Mouse (Mus musculus): ENCODE data around the gene 1700010B08Rik. TPM values are rescaled to one million over a fixed set of nuclear protein-coding genes. Genes with fewer than 3 reads are reported as not detected.

1700010B08Rik gene
- total RNA-seq, 2 experiments from 2014 or later = not detected

DNA sequence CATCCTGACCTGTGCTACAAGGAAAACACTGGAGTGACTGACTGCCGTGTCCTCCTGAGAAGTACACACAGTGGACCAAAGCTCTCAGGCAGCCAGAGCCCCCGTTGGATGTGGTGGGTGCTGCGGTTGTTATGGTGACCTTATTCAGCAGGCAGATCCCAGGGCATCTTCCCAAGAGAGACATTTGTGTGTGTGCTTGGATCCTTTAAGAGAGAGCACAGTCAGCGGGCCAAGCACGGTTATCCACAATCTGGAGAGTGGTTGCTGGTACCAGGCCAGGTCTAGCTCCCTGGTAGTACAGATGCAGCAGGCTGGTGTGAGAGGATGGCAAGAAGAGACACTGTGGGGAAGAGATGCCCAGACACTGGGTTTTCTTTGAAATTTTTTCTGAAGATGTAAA, 2.2 kb upstream of the 1700010B08Rik start:
- DNase-seq (ENCODE audit: low spot score in 2 of 2) = no peak

DNA sequence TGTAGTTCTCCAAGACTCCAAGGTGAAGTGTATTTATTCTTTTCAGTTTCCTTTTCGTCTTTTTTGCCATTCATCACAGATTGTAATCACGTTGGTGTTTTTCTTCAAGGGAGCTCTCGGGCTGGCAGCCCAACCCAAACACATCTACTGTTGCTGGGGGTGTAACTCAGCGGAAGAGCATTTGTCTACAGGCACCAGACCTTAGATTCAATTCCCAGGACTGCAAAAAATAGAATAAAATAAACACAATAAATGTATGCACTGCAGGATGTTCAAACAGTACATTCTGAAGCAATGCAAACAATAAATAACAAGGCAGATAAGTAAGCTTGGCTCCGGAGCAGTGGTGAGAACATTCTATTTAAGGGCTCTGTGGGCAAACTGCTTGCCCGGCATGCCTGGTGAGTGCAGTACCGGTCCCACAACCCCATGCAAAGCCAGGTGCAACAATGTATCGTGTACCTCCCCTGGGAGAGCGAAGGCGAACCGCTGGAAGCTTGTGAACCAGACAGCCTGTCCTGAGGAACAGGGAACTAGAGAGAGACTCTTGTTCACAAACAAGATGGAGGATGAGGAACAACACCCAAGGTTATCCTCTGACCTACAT, 3.1 kb downstream of the 1700010B08Rik start:
- no peak for DNase-seq (ENCODE audit: low spot score in 2 of 2)

DNA sequence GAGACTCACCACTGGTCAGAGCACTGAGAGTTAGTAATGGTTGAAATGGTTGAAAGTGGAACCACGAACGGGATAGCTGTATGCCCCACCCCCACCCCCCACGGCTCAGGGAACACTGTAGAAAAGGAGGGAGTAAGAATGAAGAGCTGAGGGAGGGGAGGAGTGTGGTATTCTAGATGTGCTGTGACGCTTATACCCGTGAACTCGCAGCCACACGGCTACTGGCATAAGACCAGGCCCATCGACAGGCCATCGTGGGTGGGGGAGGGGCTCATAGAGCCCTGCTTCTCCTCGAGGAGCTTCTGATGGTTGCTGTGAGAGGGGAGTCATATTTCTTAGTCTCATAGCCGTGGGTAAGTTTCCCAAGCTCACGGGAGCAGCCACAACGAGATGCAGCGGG, 5.2 kb downstream of the 1700010B08Rik start:
- DNase-seq (ENCODE audit: low spot score in 2 of 2) = no peak

DNA sequence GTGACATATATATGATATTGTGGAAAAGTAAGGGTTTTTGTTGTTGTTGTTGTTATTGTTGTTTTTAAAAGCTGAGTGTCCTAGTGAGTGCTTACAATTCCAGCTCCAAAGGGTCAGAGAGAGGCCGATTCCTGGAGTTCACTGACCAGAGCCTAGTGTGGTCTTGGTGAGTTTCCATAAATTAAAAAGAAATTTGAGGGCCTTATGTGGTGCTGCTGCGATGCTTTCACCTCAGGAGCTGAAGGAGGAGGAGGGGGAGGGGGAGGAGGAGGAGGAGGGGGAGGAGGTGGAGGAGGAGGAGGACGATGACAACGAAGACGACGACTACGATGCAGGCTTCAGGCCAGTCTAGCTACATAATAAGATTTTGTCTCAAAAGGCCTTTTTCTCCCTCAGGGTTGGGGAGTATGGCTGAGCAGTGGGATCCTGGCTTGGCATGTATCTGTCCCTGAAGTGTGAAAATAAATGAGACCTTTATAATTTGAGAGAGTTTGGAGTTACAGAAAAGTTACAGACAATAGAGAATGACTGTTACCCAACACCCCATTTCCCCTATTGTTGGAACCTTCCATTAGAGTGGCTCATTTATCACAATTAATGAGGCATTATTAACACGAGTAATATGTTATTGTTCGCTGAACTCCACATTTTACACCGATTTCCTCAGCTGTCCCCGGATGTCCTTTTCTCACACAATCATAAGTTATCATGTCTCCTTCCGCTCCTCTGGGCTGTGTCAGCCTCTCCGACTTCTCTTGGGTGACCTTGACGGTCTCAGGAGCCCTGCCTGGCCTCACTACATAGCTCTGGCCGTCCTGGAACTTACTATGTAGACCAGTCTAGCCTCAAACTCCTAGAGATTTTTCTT, 6.0 kb downstream of the 1700010B08Rik start:
- no peak for DNase-seq (ENCODE audit: low spot score in 2 of 2)

DNA sequence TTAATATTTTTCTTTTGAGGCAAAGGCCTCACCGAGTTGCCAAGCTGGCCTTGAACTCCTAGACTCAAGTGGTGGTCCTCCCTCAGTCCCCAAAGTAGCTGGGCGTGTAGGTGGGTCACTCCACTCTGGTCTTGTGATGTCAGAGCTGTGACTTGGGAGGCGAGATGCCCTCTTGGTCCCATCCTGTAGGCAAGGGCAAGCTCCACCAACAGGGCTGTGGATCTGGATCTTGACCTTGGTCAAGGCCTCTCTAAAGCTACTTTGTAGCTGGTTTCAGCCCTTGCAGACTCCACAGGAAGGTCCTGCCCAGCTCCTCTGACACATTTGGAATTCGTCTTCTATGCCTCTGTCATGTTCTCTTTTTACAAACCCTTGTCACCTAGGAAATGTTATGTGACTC, 6.6 kb downstream of the 1700010B08Rik start:
- DNase-seq (ENCODE audit: low spot score in 2 of 2) = no peak

DNA sequence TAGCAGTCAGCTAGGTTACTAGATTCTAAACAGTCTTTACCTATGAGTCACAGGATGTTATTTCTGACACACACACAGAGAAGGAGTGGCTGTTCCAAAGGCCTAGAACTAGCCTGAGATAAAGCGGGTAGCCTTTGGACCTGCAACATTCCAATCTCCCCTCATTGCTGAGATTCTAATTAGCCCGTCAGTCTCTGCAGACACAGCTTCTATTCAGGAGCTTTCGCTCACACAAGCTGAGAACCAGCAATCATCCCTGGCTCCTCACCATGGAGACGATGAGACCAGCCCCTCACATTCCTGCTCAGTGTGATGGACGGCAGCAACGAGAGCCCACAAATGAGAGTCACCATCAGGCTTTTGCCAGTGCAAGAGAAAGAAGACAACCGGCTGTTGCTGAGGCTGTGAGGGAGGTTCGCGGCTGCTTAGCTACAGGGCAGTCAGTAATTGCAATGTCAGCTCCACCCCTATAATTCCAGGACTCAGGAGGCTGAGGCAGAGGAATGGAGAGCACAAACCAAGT, 11.3 kb downstream of the 1700010B08Rik start:
- no peak for DNase-seq (ENCODE audit: low spot score in 2 of 2)

DNA sequence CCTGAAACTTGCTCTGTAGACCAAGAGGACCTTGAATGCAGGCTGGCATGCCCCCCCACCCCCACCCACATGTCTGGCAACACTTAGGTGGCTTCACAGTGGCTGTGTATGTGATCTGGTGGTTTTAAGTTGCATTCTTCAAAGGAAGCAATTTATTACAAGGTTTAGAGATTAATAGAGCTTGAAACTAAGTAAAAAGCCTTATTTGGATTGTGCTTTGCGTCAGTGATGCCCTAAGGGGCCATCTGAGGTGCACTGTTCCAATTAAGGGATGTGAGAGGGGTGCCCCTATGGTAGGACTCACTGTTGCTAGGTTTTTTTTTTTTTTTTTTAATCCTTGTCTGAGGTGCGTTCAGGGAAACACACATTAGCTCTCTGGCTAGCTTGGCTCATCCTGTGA, 15.2 kb downstream of the 1700010B08Rik start:
- no peak for DNase-seq (ENCODE audit: low spot score in 2 of 2)

DNA sequence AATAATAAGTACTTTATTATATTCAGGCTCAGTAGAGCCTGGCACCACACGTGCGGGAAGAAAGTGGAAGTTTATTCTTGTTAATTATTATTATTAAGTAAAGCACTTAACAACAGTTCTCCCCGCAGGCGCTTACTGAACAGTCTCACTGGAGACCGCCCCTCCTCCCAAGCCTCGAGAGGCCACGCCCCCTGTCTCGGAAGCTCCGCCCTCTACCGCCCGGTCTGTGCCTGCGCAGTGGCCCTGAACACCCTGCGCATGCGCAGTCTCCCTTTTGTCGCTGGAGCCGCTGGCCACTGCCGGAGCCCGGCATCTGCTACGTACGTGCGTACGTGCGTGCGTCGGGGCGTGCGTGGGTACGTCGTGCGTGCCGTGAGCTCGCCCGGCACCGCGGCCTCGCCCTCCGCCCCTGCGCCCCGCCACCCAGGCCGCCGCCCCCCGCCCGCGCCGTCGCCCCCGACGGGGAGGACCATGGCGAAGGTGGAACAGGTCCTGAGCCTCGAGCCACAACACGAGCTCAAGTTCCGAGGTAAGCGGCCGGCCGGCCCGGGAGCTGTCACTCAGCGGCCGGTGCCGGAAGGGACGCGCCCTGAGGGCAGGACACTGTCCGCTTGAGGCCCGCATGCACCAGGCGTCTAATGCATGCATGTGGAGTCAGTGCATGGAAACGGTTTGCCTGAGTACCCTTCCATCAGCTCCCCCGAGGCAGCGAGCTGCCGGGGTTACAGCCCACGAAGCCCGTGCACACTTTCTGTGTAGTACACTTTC, 18.2 kb downstream of the 1700010B08Rik start, which contains the start of gene Vapb:
Vapb (plus strand) TSS at position 290 of the 768 bp plus-strand sequence.
- DNase-seq (ENCODE audit: low spot score in 2 of 2) = peak; percentile 99 to 100

DNA sequence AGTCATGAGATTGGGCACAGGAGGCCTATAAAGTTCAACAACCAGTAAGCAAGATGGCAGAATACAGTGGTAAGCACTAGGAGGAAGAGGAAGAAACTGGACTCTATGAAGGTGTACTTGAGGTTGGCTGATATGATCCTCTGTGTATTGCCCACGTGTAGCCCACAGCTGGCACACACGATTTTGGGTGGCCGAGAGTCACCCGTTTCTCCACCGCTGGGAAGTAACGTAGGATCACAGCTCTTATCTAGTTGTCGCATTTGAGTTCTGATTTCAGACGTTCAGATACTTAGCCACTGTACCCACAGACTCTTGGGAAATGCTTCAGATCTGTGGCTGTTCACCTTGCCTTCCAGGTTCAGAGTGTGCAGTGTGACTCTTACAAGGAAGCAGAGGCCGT, 19.0 kb downstream of the 1700010B08Rik start:
- DNase-seq (ENCODE audit: low spot score in 2 of 2) = no peak

DNA sequence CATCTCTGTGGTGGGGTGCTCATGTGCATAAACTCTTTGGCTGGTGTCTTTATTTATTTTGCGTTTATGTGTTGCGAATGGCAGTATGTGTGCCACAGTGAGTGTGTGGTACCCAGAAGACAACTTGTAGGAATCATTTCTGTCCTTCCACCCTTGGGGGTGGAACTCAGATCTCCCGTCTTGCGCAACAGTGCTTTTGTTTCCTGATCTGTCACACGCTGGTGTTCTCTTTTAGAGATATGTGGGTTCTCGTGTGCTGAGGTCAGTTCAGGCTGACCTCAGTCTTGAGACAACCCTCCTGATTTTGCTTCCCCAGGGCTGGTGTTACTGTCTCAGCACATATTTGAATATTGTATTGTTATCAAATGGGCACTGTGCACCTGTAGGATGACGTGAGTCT, 19.9 kb downstream of the 1700010B08Rik start:
- DNase-seq (ENCODE audit: low spot score in 2 of 2) = no peak

DNA sequence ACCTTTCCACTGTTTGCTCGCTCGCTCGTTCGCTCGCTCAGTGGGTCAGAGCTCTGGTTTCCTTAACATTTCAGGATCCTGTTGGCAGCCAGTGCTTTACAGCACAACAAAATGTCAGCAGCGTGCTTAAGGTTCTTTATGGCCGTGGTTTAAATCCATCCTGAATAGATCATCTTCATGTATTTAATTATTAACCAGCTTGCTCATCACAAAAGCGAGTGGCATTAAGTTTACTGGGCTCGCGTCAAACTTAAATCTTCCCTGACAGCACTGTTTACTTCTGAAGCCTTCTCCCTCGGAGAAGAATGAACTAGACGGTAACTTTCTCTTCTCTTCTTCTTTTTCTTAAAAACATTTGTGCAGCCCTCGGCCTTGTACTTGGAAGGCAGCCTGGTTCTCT, 22.9 kb downstream of the 1700010B08Rik start:
- no peak for DNase-seq (ENCODE audit: low spot score in 2 of 2)

DNA sequence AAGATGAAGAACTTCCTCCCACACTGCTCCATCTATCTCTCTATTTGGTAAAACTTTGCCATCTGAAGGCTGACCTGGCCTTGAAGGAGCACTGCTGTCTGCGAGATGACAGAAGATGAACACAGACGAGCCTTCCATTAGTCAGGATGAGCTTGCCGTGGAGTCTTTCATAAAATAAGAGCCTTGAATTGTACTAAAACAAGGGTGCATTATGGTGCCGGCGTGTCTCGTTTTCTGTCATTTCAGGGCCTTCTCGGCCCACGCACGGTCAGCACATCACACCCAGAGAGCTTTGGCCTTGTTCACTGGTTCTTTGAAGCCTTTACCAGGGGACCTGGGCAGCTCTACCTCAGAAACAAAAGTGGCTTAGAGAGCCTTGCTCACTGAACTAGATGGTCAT, 23.5 kb downstream of the 1700010B08Rik start:
- no peak for DNase-seq (ENCODE audit: low spot score in 2 of 2)

DNA sequence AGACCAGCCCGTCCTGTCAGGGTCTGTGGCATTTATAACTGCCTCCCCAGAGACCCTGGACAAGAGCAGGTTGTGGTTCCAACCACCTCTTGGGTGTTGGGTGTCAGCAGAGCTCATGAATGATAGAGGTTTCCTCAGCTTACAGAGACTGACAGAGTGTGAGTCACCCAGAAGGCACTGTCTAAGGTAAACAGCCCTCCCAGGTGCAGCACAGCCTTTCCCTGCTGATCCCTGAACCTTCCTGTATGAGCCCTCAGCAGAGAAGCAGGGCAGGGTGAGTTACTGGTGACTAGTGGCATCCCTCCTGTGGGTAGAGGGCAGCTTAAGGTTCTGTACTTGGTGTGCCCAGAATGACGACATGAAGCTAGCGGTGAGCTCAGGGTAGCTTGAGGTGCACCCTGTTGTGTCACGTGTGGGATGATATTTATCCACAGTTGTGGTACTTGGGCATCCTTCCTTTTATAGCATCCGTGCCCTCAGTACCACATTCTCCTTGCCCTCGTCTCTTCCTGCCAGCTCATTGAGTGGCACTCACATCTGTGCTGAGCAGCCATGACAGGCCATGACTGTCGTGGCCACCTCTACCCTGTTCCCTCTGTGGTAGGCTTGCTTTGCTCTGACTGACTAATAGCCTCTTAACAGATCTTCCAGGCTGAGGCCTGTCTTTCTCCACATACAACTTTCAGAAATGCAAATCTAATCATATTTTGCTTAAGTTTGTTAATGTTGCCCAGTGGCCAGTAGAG, 25.0 kb downstream of the 1700010B08Rik start:
- DNase-seq (ENCODE audit: low spot score in 2 of 2) = no peak

DNA sequence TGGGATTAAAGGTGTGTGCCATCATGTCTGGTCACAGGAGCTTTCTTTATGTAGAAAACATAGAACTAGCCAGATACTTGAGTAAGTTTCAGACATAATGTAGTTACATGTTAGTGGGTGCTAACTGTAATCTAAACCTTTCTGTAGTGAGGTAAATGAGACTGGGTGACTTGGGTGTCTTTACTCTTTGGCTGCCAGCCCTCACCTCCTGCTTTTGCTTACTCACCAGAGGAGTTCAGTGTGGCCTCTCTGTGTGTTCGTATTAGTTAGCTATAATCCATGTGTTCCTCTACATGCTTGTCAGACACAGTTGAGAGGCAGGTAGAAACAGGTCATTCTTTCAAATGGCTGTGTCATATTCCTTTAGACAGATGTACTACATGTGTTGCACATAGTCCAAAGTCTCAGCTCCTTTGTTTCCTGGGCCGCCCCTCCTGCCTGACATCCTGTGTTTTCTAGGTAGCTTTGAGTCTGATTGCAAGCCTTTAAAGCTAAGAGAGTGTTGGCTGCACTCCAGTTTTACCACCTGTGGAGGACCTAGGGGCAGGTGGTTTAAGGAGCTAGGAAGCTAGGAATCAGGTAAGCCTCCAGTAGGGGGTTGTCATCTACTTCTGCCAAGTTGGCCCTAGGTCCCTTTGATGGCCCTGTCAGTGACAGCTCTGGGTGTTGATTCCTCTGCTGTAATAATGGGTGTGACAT, 29.9 kb downstream of the 1700010B08Rik start:
- DNase-seq (ENCODE audit: low spot score in 2 of 2) = no peak

DNA sequence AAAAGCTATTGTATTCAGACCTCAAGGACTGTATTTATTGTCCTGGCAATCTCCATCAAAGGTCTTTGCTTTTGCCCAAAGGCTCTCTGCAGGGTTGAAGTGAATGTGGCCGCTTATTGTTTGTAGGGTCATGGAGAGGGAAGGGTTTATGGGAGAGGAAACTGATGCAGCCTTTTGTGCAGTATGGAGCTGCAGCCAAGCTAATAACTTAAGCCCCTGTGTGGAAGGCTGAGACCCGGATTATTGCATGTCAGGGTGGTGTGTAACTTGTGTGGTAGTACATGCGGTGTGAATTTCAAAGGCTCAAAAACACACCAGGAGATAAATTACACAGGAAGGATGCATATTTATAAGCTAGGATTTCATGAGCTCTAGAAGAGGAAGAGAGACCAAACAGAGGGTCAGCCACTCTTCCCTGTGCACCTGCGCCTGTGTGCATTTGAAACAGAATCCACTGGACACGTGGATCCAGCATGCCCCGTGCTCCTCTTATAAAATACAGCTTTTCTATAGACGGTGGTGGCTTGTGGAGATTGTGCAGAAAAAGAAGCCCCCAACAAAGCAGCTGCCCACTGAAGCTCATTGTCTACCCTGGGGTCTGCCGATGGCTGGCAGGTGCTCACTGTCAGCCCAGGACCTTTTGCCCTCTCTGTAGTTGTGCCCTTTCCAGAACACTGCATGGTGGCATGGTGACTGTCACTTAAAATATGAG, 36.4 kb downstream of the 1700010B08Rik start:
- no peak for DNase-seq (ENCODE audit: low spot score in 2 of 2)

DNA sequence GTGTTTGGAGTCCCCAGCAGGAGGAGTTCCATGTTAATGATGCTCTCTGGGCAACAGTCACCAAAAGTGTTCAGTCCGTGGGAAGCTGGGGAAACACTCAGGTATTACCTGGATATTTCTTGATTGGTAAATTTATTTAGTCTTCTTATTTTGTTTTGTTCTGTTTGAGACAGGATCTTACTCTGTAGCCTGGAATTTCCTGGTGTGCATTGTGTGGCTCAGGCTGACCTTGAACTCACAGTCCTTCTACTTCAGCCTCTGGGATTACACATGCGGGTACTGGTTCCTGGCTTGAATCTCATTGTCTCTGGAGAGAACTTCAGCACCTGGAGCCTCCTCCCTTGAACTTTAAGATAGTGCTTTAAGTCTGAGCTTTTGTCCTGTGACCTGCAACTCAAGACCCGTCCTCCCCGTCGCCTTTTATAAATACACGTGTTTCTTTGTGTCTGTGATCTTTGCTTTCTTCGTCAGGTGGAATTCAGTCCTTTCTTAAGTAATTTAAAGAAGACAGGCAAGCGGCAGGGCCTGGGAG, 38.5 kb downstream of the 1700010B08Rik start:
- no peak for DNase-seq (ENCODE audit: low spot score in 2 of 2)

DNA sequence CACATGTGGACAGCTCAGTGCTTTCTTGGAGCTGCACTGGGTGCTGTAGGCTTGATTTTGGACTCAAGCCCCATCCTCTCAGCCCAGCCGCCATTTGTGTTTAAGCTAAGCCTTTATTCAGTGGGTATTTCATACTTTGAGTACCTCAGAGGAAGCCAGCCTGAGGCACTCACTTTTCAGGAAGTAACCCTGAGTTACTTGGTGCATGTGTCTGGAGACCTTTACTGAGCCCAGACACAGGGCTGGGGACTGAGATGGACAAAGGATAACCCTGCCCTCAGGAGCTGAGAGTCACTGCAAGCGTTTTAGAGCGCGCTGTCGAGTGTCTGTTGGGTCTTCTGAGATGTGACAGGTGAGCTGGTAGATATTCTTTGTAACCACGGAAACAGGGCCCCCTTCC, 41.4 kb downstream of the 1700010B08Rik start:
- no peak for DNase-seq (ENCODE audit: low spot score in 2 of 2)

DNA sequence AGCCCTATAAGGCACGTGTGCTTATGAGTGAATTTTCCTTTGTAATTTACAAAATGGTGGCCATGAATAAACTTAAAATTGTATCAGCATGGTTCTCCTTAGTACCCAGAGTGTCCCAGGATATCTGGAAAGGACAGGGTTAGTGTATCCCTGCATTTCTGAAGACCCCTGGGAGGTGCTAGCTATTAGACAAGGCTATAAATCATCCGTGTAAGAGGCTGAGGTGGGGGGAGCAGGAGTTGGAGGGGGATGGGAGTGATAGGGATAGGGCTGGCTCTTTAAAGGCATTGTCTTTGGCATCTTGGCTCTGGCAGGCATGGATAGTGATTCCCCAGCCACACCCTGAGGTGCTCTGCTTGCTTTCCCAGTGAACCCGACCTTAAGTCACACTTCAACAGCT, 45.4 kb downstream of the 1700010B08Rik start:
- DNase-seq (ENCODE audit: low spot score in 2 of 2) = no peak

DNA sequence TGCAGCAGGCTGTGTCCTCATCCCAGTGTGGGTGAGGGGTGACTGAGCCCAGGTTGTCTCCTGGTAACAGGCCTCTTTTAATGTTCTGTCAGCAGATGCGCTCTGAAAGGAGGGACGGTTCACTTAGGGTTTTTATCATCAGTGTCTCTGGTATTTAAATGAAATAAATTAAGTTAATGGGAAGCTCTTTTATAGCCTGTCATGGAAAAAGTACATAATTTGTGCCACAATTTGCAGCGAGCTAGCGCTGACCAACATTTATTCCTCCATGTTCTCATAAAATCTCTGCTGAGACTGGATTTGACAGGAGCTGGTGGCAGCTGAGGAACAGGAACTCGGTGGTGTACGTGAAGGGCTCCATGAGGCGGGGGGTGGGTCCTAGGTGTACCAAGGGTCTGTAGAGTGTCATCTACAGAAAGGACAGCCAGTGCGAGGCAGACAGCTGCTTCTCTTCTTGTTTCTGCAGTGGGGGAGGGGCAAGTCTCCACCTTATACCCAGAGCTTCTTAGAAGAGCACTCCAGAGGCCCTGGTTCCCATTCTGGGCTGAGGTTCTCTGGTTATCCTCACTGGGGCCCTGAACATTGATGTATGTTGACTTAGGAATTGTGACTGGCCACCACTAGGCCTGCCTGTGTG, 48.9 kb downstream of the 1700010B08Rik start:
- DNase-seq (ENCODE audit: low spot score in 2 of 2) = no peak
